Mouse (Mus musculus): Measurements from ENCODE around the gene Hist1h1c. TPM values are rescaled to one million over a fixed set of nuclear protein-coding genes. Genes with fewer than 3 reads are reported as not detected.

The Hist1h1c gene
- total RNA-seq, 2 experiments from 2014 or later, result 154 to 166 TPM

Small RNA genes within 50 kb of the gene (microRNA-seq; reads per million reads assigned to microRNA genes)
- gene Gm44314 (not detected), gene Gm44484 (not detected)

Other genes with a start within 250 kb of the Hist1h1c start
- not detected for gene Btn2a2, start 250.0 kb upstream of the Hist1h1c start, total RNA-seq (2021)
- 100 to 1,000 TPM; 441 to 470 TPM for gene Hist1h4h, start 207.8 kb upstream of the Hist1h1c start, total RNA-seq (2021)
- gene Hist1h2af, start 204.9 kb upstream of the Hist1h1c start, total RNA-seq (2021), result 10 to 100 TPM; 74.6 to 86.0 TPM
- gene Hist1h3g, start 203.4 kb upstream of the Hist1h1c start, total RNA-seq (2021), result 10 to 100 TPM; 22.0 to 28.6 TPM
- gene Hist1h2bh, start 195.4 kb upstream of the Hist1h1c start, total RNA-seq (2021), result 1 to 10 TPM; 4.5 to 6.1 TPM
- 10 to 100 TPM; 42.2 to 44.0 TPM for gene Hist1h3f, start 194.8 kb upstream of the Hist1h1c start, total RNA-seq (2021)
- 100 to 1,000 TPM; 224 to 235 TPM for gene Hist1h4f, start 187.2 kb upstream of the Hist1h1c start, total RNA-seq (2021)
- gene Hist1h1d, start 185.5 kb upstream of the Hist1h1c start, total RNA-seq (2021), result 10 to 100 TPM; 12.0 to 12.4 TPM
- 100 to 1,000 TPM; 130 to 134 TPM for gene Hist1h3e, start 176.4 kb upstream of the Hist1h1c start, total RNA-seq (2021)
- 10 to 100 TPM; 24.5 to 31.0 TPM for gene Hist1h2ae, start 167.6 kb upstream of the Hist1h1c start, total RNA-seq (2021)
- gene Hist1h2bg, start 167.4 kb upstream of the Hist1h1c start, total RNA-seq (2021), result 100 to 1,000 TPM; 203 to 225 TPM
- 100 to 1,000 TPM in 1 of 2 experiments, 10 to 100 TPM in 1; 87.5 to 105 TPM for gene Hist1h2bf, start 164.6 kb upstream of the Hist1h1c start, total RNA-seq (2021)
- 10 to 100 TPM; 18.6 to 25.5 TPM for gene Hist1h2ad, start 164.4 kb upstream of the Hist1h1c start, total RNA-seq (2021)
- gene Hist1h3d, start 163.0 kb upstream of the Hist1h1c start, total RNA-seq (2021), result 10 to 100 TPM; 18.8 to 24.3 TPM
- gene Hist1h4d, start 157.2 kb upstream of the Hist1h1c start, total RNA-seq (2021), result 100 to 1,000 TPM; 177 to 192 TPM
- 10 to 100 TPM; 13.0 to 16.9 TPM for gene Hist1h2be, start 117.7 kb upstream of the Hist1h1c start, total RNA-seq (2021)
- gene Hist1h1e, start 116.2 kb upstream of the Hist1h1c start, total RNA-seq (2021), result 100 to 1,000 TPM; 112 to 117 TPM
- 1 to 10 TPM; 4.8 to 5.4 TPM for gene Hist1h2ac, start 54.9 kb upstream of the Hist1h1c start, total RNA-seq (2021)
- gene Hist1h2bc, start 54.6 kb upstream of the Hist1h1c start, total RNA-seq (2021), result 10 to 100 TPM; 16.7 to 17.0 TPM
- gene Hist1h1t, start 43.0 kb upstream of the Hist1h1c start, total RNA-seq (2021), result not detected
- 100 to 1,000 TPM; 109 to 126 TPM for gene Hist1h4c, start 40.4 kb upstream of the Hist1h1c start, total RNA-seq (2021)
- 1 to 10 TPM; 1.7 to 2.3 TPM for gene Hfe, start 28.0 kb upstream of the Hist1h1c start, total RNA-seq (2021)
- 10 to 100 TPM; 39.8 to 41.0 TPM for gene Hist1h3c, start 6.8 kb downstream of the Hist1h1c start, total RNA-seq (2021)
- gene Hist1h2bb, start 7.9 kb downstream of the Hist1h1c start, total RNA-seq (2021), result 10 to 100 TPM; 62.4 to 81.1 TPM
- gene Hist1h2ab, start 12.3 kb downstream of the Hist1h1c start, total RNA-seq (2021), result 100 to 1,000 TPM; 116 to 120 TPM
- 100 to 1,000 TPM in 1 of 2 experiments, 10 to 100 TPM in 1; 95.4 to 102 TPM for gene Hist1h3b, start 13.5 kb downstream of the Hist1h1c start, total RNA-seq (2021)
- 100 to 1,000 TPM; 139 to 151 TPM for gene Hist1h4b, start 18.2 kb downstream of the Hist1h1c start, total RNA-seq (2021)
- 100 to 1,000 TPM; 134 to 137 TPM for gene Hist1h4a, start 22.4 kb downstream of the Hist1h1c start, total RNA-seq (2021)
- 100 to 1,000 TPM; 114 to 125 TPM for gene Hist1h3a, start 23.6 kb downstream of the Hist1h1c start, total RNA-seq (2021)
- 10 to 100 TPM; 62.9 to 79.4 TPM for gene Hist1h1a, start 24.9 kb downstream of the Hist1h1c start, total RNA-seq (2021)
- gene Trim38, start 31.1 kb downstream of the Hist1h1c start, total RNA-seq (2021), result not detected
- not detected for gene Slc17a2, start 68.2 kb downstream of the Hist1h1c start, total RNA-seq (2021)
- gene Slc17a3, start 100.6 kb downstream of the Hist1h1c start, total RNA-seq (2021), result under 1 TPM in 1 of 2 experiments, not detected in 1; 0.10 TPM
- gene Slc17a1, start 128.9 kb downstream of the Hist1h1c start, total RNA-seq (2021), result not detected
- gene Slc17a4, start 176.2 kb downstream of the Hist1h1c start, total RNA-seq (2021), result not detected
- gene Hist1h2ba, start 195.3 kb downstream of the Hist1h1c start, total RNA-seq (2021), result not detected
- not detected for gene Hist1h2aa, start 195.7 kb downstream of the Hist1h1c start, total RNA-seq (2021)

Data from left cerebral cortex, postnatal 4 days (tissue).